Mouse (Mus musculus): Measurements from ENCODE around the gene Cox16.

GRCm38 (mm10) chr12:81532316-81533028 is 47.5 kb upstream of the Cox16 start, which contains the start of the genes Gm20498 and Synj2bp:
- TF ChIP-seq ZC3H11A (IDR thresholded peaks at IDR 0.05; ENCODE audit: borderline replicate concordance, low read depth, low read length) (no peak), ZNF384 (IDR thresholded peaks at IDR 0.05; ENCODE audit: low read depth, low read length) (no peak), MAFK (IDR thresholded peaks at IDR 0.05; ENCODE audit: insufficient read depth, low read depth, low read length) (no peak), CHD2 (IDR thresholded peaks at IDR 0.05; ENCODE audit: low read depth, low read length) (no peak), HCFC1 (IDR thresholded peaks at IDR 0.05; ENCODE audit: borderline replicate concordance, insufficient read depth, low read length) (peak; percentile 87)
